Mouse (Mus musculus) kidney, adult 11 months (tissue): ENCODE measurements around the gene Cyp2e1.

Source experiments
- DNase-seq: peaks from one replicate; pipeline ENCODE4 v3.0.0; 2022

Gene Cyp2e1

GRCm38 (mm10) chr7:140811714-140812113 is 48.2 kb downstream of the Cyp2e1 start:
- DNase-seq: no peak

GRCm38 (mm10) chr7:140812850-140813249 is 49.3 kb downstream of the Cyp2e1 start:
- no peak for DNase-seq

GRCm38 (mm10) chr7:140820173-140820572 is 56.6 kb downstream of the Cyp2e1 start:
- DNase-seq: no peak

- no peak for DNase-seq
These were observed 57.7 kb downstream of the Cyp2e1 start for GRCm38 (mm10) chr7:140821305-140821652.

- peak; percentile 53 for DNase-seq
These were observed 58.3 kb downstream of the Cyp2e1 start, which contains the start of gene Zfp941 for GRCm38 (mm10) chr7:140821653-140822329. Gene Zfp941, minus strand, starts transcription at chr7:140822178.

GRCm38 (mm10) chr7:140822731-140823130 is 59.2 kb downstream of the Cyp2e1 start:
- DNase-seq: no peak
